15 mouse cellular contexts compared by ENCODE assay signal in the genomic region with DNA sequence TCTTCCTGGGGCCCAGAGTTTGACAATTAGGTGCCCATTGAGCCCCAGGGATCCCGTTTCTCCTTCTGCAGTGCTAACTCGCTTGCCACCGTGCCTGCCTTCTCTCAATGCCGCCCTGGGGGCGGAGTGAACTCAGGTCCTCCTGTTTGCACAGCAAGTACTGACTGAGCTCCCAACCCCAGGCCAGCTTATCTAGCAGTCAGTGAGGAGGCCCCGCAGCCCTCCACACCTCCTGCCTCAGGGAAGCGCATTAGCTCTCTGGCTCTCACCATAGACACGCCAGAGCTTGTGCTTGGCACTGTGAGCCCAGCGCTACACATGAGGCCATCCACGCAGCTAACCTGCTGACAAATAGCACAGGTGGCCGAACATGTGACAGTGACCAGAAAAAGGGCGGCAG. TPM values are rescaled to one million over a fixed set of nuclear protein-coding genes. Genes with fewer than 3 reads are reported as not detected.
DNase-seq lines count a peak whose midpoint lies in the region; ATAC-seq and TF ChIP-seq lines count a peak whose summit lies in the region.
"Had no signal": no experiment of that assay in that cellular context is flagged by ENCODE, and none has a peak within 500 bp of the region (broad histone marks: within the 10 kb centered on the region; RNA-seq: fewer than 3 reads in every experiment).

No protein-coding gene starts in this region.

- no peak for TF ChIP-seq POLR2A in liver, adult 2 months (IDR thresholded peaks at IDR 0.05; ENCODE audit: extremely low read depth, insufficient read depth, low read length)

- ATAC-seq in lung, postnatal 0 days, result no peak
- ATAC-seq in stomach, embryonic 16.5 days (ENCODE audit: insufficient read depth, low FRiP score), result peak; percentile 59
- ATAC-seq: Patski had no signal

- peak; percentile 90 for DNase-seq in heart, embryonic 10.5 days (ENCODE audit: low spot score)
- no peak for DNase-seq in heart, adult 18-20 months
- DNase-seq in lung, postnatal 0 days (ENCODE audit: low spot score), result peak; percentile 19
- DNase-seq in lung, postnatal 10 days, result no peak
- peak; percentile 7 for DNase-seq in liver, adult 2 months (ENCODE audit: extremely low read depth, low read depth, low spot score)
- no peak for DNase-seq in kidney, postnatal 25 days
- no peak for DNase-seq in kidney, postnatal 4 days
- DNase-seq: cerebellum, adult 18-20 months; right cerebral cortex, postnatal 25 days; thymus, postnatal 14 days had no signal

- no peak overlapping the region for H3K9ac ChIP-seq in lung, postnatal 0 days (replicated peaks; ENCODE audit: low read depth)
- no peak overlapping the region for H3K9ac ChIP-seq in liver, adult 2 months (ENCODE audit: low read depth, low read length)
- H3K9ac ChIP-seq in stomach, embryonic 16.5 days (ENCODE audit: low read length), result peak overlapping the region; percentile 27

- no peak for TF ChIP-seq CTCF in lung, postnatal 0 days (IDR thresholded peaks at IDR 0.05)
- TF ChIP-seq CTCF in liver, adult 2 months (IDR thresholded peaks at IDR 0.05; ENCODE audit: low read depth, low read length), result no peak

- no peaks in the 10 kb centered on the region for H3K36me3 ChIP-seq in heart, embryonic 10.5 days
- no peaks in the 10 kb centered on the region for H3K36me3 ChIP-seq in lung, postnatal 0 days (ENCODE audit: insufficient read depth, low read length)
- no peaks in the 10 kb centered on the region for H3K36me3 ChIP-seq in liver, adult 2 months (ENCODE audit: control insufficient read depth, insufficient read depth, low read length)
- H3K36me3 ChIP-seq in stomach, embryonic 16.5 days (ENCODE audit: control insufficient read depth, insufficient read depth, low read length), result no peaks in the 10 kb centered on the region

- TF ChIP-seq EP300 in lung, postnatal 0 days (IDR thresholded peaks at IDR 0.05), result no peak

- peak overlapping the region; percentile 67 for H3K27ac ChIP-seq in heart, embryonic 10.5 days
- no peak overlapping the region for H3K27ac ChIP-seq in lung, postnatal 0 days (ENCODE audit: low read length)
- no peak overlapping the region for H3K27ac ChIP-seq in liver, adult 2 months (replicated peaks; ENCODE audit: insufficient read depth, low read depth, low read length)
- peak overlapping the region; percentile 73 for H3K27ac ChIP-seq in stomach, embryonic 16.5 days (ENCODE audit: low read length)
- H3K27ac ChIP-seq: left cerebral cortex, adult 2 months had no signal

- H3K4me1 ChIP-seq in heart, embryonic 10.5 days, result peaks cover 65% of the 10 kb centered on the region
- H3K4me1 ChIP-seq in lung, postnatal 0 days (ENCODE audit: insufficient read depth, low read depth, low read length), result peaks cover 11% of the 10 kb centered on the region
- H3K4me1 ChIP-seq in liver, adult 2 months (ENCODE audit: control insufficient read depth, insufficient read depth, low read length), result 0 out of 2 replicates have a peak, but pooled peaks cover 1% of the 10 kb centered on the region
- peaks cover 35% of the 10 kb centered on the region for H3K4me1 ChIP-seq in stomach, embryonic 16.5 days (ENCODE audit: control insufficient read depth, insufficient read depth, low read length)

- no peaks in the 10 kb centered on the region for H3K9me3 ChIP-seq in heart, embryonic 10.5 days
- no peaks in the 10 kb centered on the region for H3K9me3 ChIP-seq in lung, postnatal 0 days (ENCODE audit: low read length)
- no peaks in the 10 kb centered on the region for H3K9me3 ChIP-seq in stomach, embryonic 16.5 days (replicated peaks; ENCODE audit: control insufficient read depth, low read length)

- peaks cover 20% of the 10 kb centered on the region for H3K27me3 ChIP-seq in heart, embryonic 10.5 days (ENCODE audit: insufficient read depth, poor library complexity, severe bottlenecking)
- H3K27me3 ChIP-seq in lung, postnatal 0 days (replicated peaks; ENCODE audit: insufficient read depth, low read length), result no peaks in the 10 kb centered on the region
- no peaks in the 10 kb centered on the region for H3K27me3 ChIP-seq in liver, adult 2 months (ENCODE audit: control insufficient read depth, insufficient read depth, low read length)
- H3K27me3 ChIP-seq in stomach, embryonic 16.5 days (ENCODE audit: control insufficient read depth, insufficient read depth, low read length), result no peaks in the 10 kb centered on the region
- H3K27me3 ChIP-seq: Patski had no signal

- no peak overlapping the region for H3K4me3 ChIP-seq in heart, embryonic 10.5 days
- no peak overlapping the region for H3K4me3 ChIP-seq in lung, postnatal 0 days (ENCODE audit: low read depth, low read length)
- no peak overlapping the region for H3K4me3 ChIP-seq in liver, adult 2 months (ENCODE audit: insufficient read depth, low read depth, low read length)
- H3K4me3 ChIP-seq in stomach, embryonic 16.5 days (replicated peaks; ENCODE audit: low read length), result no peak overlapping the region
- H3K4me3 ChIP-seq: erythroblast, embryonic 14.5 days; left cerebral cortex, adult 2 months; myocyte had no signal

- no peak overlapping the region for H3K4me2 ChIP-seq in lung, postnatal 0 days (replicated peaks; ENCODE audit: low read depth, low read length)
- H3K4me2 ChIP-seq in stomach, embryonic 16.5 days (ENCODE audit: low read depth, low read length), result 0 out of 2 replicates have a peak overlapping the region, but pooled peaks have one; percentile 13

- WGBS in heart, embryonic 10.5 days, result 31% methylated on average over 12 of the region's 12 CpGs
- whole genome bisulfite sequencing in lung, postnatal 0 days, result 50% methylated on average over 12 of the region's 12 CpGs
- 49% methylated on average over 12 of the region's 12 CpGs for WGBS in liver, adult 2 months
- WGBS in stomach, embryonic 16.5 days, result 42% methylated on average over 12 of the region's 12 CpGs

- no peaks in the 10 kb centered on the region for H3K79me2 ChIP-seq in liver, adult 2 months (ENCODE audit: control insufficient read depth, insufficient read depth, low read length)

RNA-seq across cellular contexts. Expression of a gene that starts 22.8 kb away (rescaled TPM):
- polyA plus RNA-seq in heart, embryonic 10.5 days (2016; fragmentation: Nextera tagmentation; extraction: Ambion mirVana), result 1.3 and 2.5 TPM in 2 replicates
- under 1 TPM; 0.35 to 0.67 TPM for total RNA-seq in heart, adult 18-20 months (2021)
- polyA plus RNA-seq in lung, postnatal 0 days (2015; fragmentation: Nextera tagmentation; extraction: Ambion mirVana), result 1.00 and 1.1 TPM in 2 replicates
- total RNA-seq in liver, adult 2 months (2014; rRNA removed), result 0.92 and 0.94 TPM in 2 replicates
- 1.4 and 1.9 TPM in 2 replicates for polyA plus RNA-seq in liver, adult 2 months (2012; rRNA removed)
- 3.5 and 3.6 TPM in 2 replicates for polyA plus RNA-seq in stomach, embryonic 16.5 days (2015; fragmentation: Nextera tagmentation; extraction: Ambion mirVana)

RNA-seq across cellular contexts. Expression of a gene that starts 55.8 kb away (rescaled TPM):
- polyA plus RNA-seq in heart, embryonic 10.5 days (2016; fragmentation: Nextera tagmentation; extraction: Ambion mirVana), result 45.3 and 58.3 TPM in 2 replicates
- total RNA-seq in heart, adult 18-20 months (2021), result 10 to 100 TPM; 16.4 to 19.8 TPM
- 81.2 and 94.5 TPM in 2 replicates for polyA plus RNA-seq in lung, postnatal 0 days (2015; fragmentation: Nextera tagmentation; extraction: Ambion mirVana)
- 6.5 and 7.9 TPM in 2 replicates for total RNA-seq in liver, adult 2 months (2014; rRNA removed)
- 17.3 and 20.2 TPM in 2 replicates for polyA plus RNA-seq in liver, adult 2 months (2012; rRNA removed)
- polyA plus RNA-seq in stomach, embryonic 16.5 days (2015; fragmentation: Nextera tagmentation; extraction: Ambion mirVana), result 49.5 and 51.3 TPM in 2 replicates

Comparison
In these comparisons a context has a peak if more than half of its experiments do, and no peak if none do; other contexts are left out.
1. DNase-seq: peak in heart, embryonic 10.5 days (single experiment), lung, postnatal 0 days (single experiment) and liver, adult 2 months (single experiment); none in heart, adult 18-20 months (0 of 2), lung, postnatal 10 days (single experiment), kidney, postnatal 25 days (0 of 2) and kidney, postnatal 4 days (0 of 2).
2. H3K27ac ChIP-seq: peak in heart, embryonic 10.5 days (single experiment) and stomach, embryonic 16.5 days (single experiment); none in lung, postnatal 0 days (single experiment) and liver, adult 2 months (single experiment).